Mouse (Mus musculus) liver, embryonic 13.5 days (tissue): Measurements from ENCODE around the gene Psmf1. TPM values are rescaled to one million over a fixed set of nuclear protein-coding genes. Genes with fewer than 3 reads are reported as not detected.

Source experiments
- ATAC-seq: fragments of 200-750 bp; cut with Nextera tagmentation; 2 replicates; pipeline ENCODE4 v1.8.0; 2017; ENCODE audit warnings: low read depth, mild to moderate bottlenecking, moderate number of reproducible peaks, moderate library complexity
- DNase-seq: peaks from one replicate; pipeline ENCODE4 v3.0.0; 2022
- H3K27ac ChIP-seq: fragments of 300-500 bp; sonication (generic); 2 replicates; pipeline ENCODE4 v1.5.1; 2015; ENCODE audit warnings: moderate library complexity, mild to moderate bottlenecking, inconsistent platforms
- H3K27me3 ChIP-seq: fragments of 300-500 bp; sonication (generic); 2 replicates; pipeline ENCODE4 v1.6.1; 2015; ENCODE audit warnings: mild to moderate bottlenecking, inconsistent platforms
- H3K36me3 ChIP-seq: fragments of 300-500 bp; sonication (generic); 2 replicates; pipeline ENCODE4 v1.6.1; 2015; ENCODE audit warnings: mild to moderate bottlenecking, inconsistent platforms
- H3K4me1 ChIP-seq: fragments of 300-500 bp; sonication (generic); replicated peaks from 2 replicates; pipeline ENCODE4 v1.6.1; 2015; ENCODE audit warnings: inconsistent platforms
- H3K4me2 ChIP-seq: fragments of 300-500 bp; sonication (generic); 2 replicates; pipeline ENCODE4 v1.6.1; 2015; ENCODE audit warnings: inconsistent platforms, mild to moderate bottlenecking, moderate library complexity
- H3K4me3 ChIP-seq: fragments of 300-500 bp; sonication (generic); replicated peaks from 2 replicates; pipeline ENCODE4 v1.5.1; 2015; ENCODE audit warnings: mild to moderate bottlenecking, inconsistent platforms
- H3K9ac ChIP-seq: fragments of 300-500 bp; sonication (generic); 2 replicates; pipeline ENCODE4 v1.6.1; 2015; ENCODE audit warnings: mild to moderate bottlenecking, inconsistent platforms
- H3K9me3 ChIP-seq: fragments of 300-500 bp; sonication (generic); replicated peaks from 2 replicates; pipeline ENCODE4 v1.6.1; 2016; ENCODE audit warnings: inconsistent platforms
- WGBS: fragments of 180-500 bp; shearing (Covaris S2); methylation state at CpG from one replicate; pipeline ENCODE4 v1.1.7; 2015; ENCODE audit not compliant: insufficient replicate concordance; 5-methylcytosine and 5-hydroxymethylcytosine counted together
- polyA plus RNA-seq: library from polyadenylated mRNA; unstranded; fragments of >200 nt; fragmentation: Nextera tagmentation; extraction: Ambion mirVana; gene quantifications from 2 replicates; pipeline ENCODE4 v1.2.1, GENCODE M21; 2015

The Psmf1 gene
- polyA plus RNA-seq, 1 experiment from 2014 or later: 49.1 TPM

DNA sequence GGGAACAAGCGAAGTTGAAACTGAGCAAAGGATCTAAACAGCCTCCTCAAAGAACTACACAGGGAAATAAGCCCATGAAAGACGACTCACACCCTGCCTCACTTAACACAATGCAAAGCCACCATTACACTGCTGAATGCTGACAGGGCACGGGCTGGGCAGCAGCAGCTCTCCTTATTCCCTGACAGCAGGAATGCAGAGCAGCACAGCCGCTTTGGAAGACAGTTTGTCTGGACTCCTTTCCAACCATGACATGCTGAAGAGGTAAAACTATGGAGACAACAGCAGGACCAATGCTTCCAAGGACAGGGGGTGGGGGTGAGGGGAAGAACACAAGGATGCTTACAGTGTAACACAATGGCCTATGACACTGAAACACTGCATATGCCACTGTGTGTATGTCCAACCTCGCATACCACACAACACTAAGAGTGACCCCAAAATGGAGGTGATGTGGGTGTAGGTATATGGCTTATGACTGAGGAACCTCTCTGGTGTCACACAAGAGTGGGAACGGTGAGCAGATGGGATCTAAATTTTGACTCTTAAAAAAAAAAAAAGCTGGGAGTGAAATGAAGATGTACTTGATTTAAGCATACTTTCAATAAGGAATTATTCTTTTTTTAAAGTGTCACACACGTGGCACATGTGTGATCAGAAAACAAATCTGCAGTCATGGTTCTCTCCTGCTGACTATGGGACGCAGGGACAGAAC, 10.7 kb downstream of the Psmf1 start:
- ATAC-seq: no peak
- WGBS: 79% methylated on average over 8 of the region's 8 CpGs
- peaks cover 72% of the 10 kb centered on the region for H3K36me3 ChIP-seq
- H3K27me3 ChIP-seq: no peaks in the 10 kb centered on the region
- no peak overlapping the region for H3K27ac ChIP-seq
- no peak overlapping the region for H3K4me2 ChIP-seq
- no peaks in the 10 kb centered on the region for H3K9me3 ChIP-seq
- no peak for DNase-seq
- peaks cover 31% of the 10 kb centered on the region for H3K4me1 ChIP-seq
- H3K9ac ChIP-seq: no peak overlapping the region
- H3K4me3 ChIP-seq: no peak overlapping the region

DNA sequence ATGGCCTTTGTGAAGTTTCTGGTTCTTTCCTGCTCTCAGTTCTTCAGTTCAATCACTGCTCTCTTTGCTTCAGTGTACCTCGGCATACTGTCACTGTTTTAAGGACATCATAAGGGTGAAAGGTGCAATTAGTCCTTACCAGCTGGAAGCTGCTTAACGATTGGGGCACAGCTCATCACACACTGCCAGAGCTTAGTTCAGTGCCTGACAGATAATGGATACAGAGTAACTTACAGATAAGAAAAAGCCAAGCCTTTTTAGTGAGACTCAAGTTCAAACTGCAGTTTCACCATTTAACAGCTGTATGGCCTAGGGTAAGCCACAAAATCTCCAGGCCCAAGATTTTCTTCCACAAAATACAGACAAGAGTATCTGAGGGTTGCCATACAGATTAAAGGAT, 19.9 kb downstream of the Psmf1 start:
- no peak overlapping the region for H3K9ac ChIP-seq
- peak; percentile 71 for ATAC-seq
- H3K9me3 ChIP-seq: no peaks in the 10 kb centered on the region
- WGBS: 56% methylated on average over 2 of the region's 2 CpGs
- no peak overlapping the region for H3K4me3 ChIP-seq
- H3K36me3 ChIP-seq: peaks cover 91% of the 10 kb centered on the region
- DNase-seq: no peak
- no peaks in the 10 kb centered on the region for H3K27me3 ChIP-seq
- H3K4me2 ChIP-seq: no peak overlapping the region
- H3K4me1 ChIP-seq: peaks cover 16% of the 10 kb centered on the region
- no peak overlapping the region for H3K27ac ChIP-seq

DNA sequence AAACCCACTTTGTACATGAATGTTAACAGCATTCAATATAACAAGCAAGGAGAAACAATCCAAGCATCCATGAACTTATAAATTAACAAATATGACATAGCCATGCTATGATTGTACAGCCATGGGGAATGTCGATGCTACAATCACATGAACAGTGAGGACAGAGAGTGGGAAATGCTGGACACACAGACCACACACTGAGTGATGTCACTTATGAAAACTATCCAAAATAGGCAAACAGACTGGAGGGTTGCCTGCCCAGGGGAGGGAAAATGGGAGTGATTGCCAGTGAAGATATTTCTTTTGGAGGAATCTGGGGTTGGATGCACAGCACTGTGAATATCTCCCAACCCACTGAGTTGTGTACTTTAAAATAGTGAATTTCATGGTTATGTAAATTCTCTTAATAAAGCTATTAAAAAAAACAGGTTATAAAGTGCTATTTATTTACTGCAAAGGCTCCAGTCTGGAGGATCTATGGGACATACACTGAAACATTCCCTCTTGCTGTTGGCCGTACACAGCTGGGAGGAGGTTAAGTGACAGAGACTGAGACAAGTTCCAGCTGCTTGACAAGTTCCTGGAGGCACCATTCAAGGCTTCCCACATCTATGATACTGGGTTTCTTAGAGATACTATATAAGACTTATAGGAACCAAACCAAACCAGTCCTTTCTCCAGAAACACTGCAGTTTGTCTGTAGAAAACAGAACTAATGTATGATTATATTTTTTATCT, 27.5 kb downstream of the Psmf1 start:
- Histone ChIP-seq H3K4me3 (no peak overlapping the region), H3K27me3 (no peaks in the 10 kb centered on the region), H3K4me2 (no peak overlapping the region), H3K4me1 (no peaks in the 10 kb centered on the region), H3K27ac (no peak overlapping the region), H3K36me3 (peaks cover 65% of the 10 kb centered on the region), H3K9me3 (no peaks in the 10 kb centered on the region), H3K9ac (no peak overlapping the region)
- no peak for DNase-seq
- WGBS: 78% methylated on average over 2 of the region's 2 CpGs
- no peak for ATAC-seq

DNA sequence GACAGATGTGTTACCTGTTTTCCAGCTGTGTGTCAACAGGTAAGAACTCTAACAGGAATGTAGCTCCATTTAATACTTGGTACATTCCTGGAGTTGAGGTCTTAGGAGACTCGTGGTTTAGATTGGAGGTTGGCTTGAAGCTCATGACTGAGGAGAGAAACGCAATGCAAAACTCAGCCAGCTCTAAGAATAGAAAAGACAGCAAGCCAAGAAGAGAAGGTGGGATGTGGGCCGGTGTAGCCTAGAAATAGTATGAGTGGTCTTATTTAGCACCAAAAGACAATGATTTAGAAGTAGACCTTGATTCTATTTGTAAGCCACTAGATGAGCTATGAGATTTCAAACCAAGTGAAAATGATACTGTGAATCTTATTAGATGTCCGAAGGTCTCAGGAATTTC, 28.5 kb downstream of the Psmf1 start:
- Histone ChIP-seq H3K4me3 (no peak overlapping the region), H3K27me3 (no peaks in the 10 kb centered on the region), H3K9me3 (no peaks in the 10 kb centered on the region), H3K36me3 (peaks cover 56% of the 10 kb centered on the region), H3K4me2 (no peak overlapping the region), H3K27ac (no peak overlapping the region), H3K9ac (no peak overlapping the region), H3K4me1 (no peaks in the 10 kb centered on the region)
- ATAC-seq (no peak), DNase-seq (no peak)
- 87% methylated on average over 4 of the region's 4 CpGs for WGBS

DNA sequence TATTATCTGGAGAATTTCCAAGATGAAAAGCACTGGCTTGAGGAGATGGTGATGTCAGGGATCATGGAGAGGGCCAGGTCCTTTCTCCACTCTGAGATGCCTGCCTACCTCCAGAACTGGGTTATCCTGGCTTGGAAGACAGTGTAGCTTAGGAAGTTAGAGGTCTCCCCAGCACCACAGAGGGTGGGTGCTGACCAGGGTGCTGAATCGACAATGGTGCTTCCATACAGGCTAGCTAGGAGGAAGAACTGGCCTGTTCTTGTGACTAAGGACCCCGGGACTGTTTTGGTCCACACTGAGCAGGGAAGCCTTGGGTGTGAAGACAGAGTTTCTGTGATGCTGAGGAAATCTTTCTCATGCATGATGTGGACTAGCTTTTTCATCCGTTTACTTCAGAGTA, 31.3 kb downstream of the Psmf1 start:
- 27% methylated on average over 3 of the region's 3 CpGs for WGBS
- Histone ChIP-seq H3K27me3 (no peaks in the 10 kb centered on the region), H3K27ac (no peak overlapping the region), H3K9me3 (no peaks in the 10 kb centered on the region), H3K4me3 (no peak overlapping the region), H3K9ac (no peak overlapping the region), H3K4me2 (no peak overlapping the region), H3K4me1 (no peaks in the 10 kb centered on the region), H3K36me3 (peaks cover 27% of the 10 kb centered on the region)
- ATAC-seq (no peak), DNase-seq (peak; percentile 30)

DNA sequence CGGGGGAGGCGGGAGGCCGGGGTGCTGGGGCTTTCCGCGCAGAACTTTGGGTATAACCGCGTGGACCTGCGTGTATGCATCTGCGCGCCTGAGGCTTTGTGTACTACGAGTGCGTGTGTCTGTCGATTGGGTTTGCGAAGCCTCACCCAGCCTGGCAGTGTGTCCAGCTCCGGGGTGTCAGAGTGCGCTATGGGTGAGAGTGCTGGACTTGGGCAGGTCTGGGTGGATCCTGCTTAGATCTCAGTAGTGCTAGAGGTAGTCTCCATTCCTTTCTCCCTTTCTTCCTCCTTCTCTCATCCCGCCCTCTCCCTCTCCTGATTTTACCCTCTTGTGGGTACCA, 41.2 kb downstream of the Psmf1 start:
- peak overlapping the region; percentile 33; the same call in 1 of the 2 replicates for H3K9ac ChIP-seq
- H3K4me1 ChIP-seq: peaks cover 9% of the 10 kb centered on the region; the same call in 1 of the 2 replicates
- H3K36me3 ChIP-seq: no peaks in the 10 kb centered on the region
- 4% methylated on average over 17 of the region's 17 CpGs for WGBS
- no peak overlapping the region for H3K27ac ChIP-seq
- no peak for DNase-seq
- H3K4me3 ChIP-seq: peak overlapping the region; percentile 48
- H3K9me3 ChIP-seq: no peaks in the 10 kb centered on the region
- 0 out of 2 replicates have a peak, but pooled peaks have one; percentile 9 for ATAC-seq
- H3K27me3 ChIP-seq: peaks cover 69% of the 10 kb centered on the region
- peak overlapping the region; percentile 69 for H3K4me2 ChIP-seq

DNA sequence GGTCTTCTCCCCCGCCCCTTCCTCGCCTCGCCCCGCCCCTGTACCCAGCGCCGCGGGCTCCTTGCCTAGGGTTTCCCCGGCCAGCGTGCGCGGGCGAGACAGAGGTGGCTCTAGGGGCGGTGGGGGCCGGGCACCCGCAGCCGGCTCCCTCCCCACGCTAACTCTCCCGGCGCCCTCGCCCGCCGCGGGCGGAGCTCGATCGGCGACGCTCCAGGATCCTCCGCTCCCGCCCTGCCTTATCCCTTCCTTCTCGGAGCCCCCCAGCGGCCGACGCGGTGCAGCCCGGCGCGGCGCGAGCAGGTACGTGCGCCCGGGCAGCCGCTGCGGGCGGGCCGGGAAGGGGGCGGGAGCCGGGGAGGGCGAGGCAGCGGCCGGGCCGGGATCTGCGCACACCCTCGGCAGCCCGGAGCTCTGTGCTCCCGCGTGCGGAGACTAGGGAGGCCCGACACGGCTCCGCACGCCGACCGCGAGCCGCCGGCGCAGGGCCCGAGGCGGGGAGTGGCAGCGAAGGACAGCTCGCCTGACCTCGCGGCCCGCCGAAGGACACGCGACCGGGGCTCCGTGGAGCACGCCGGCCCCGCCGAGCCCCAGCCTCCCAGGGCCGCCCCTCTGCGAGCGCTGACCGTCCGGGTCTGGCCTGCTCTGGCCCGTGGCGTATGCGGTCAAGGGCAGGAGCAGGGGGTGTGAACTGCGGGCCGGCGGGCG, 41.7 kb downstream of the Psmf1 start:
- under 1% methylated on average over 79 of the region's 97 CpGs for WGBS
- H3K4me2 ChIP-seq: peak overlapping the region; percentile 69
- no peak overlapping the region for H3K27ac ChIP-seq
- peaks cover 69% of the 10 kb centered on the region for H3K27me3 ChIP-seq
- no peaks in the 10 kb centered on the region for H3K9me3 ChIP-seq
- H3K4me1 ChIP-seq: peaks cover 9% of the 10 kb centered on the region; the same call in 1 of the 2 replicates
- DNase-seq: no peak
- peak; percentile 40 for ATAC-seq
- H3K4me3 ChIP-seq: peak overlapping the region; percentile 48
- no peaks in the 10 kb centered on the region for H3K36me3 ChIP-seq
- peak overlapping the region; percentile 33; the same call in 1 of the 2 replicates for H3K9ac ChIP-seq

DNA sequence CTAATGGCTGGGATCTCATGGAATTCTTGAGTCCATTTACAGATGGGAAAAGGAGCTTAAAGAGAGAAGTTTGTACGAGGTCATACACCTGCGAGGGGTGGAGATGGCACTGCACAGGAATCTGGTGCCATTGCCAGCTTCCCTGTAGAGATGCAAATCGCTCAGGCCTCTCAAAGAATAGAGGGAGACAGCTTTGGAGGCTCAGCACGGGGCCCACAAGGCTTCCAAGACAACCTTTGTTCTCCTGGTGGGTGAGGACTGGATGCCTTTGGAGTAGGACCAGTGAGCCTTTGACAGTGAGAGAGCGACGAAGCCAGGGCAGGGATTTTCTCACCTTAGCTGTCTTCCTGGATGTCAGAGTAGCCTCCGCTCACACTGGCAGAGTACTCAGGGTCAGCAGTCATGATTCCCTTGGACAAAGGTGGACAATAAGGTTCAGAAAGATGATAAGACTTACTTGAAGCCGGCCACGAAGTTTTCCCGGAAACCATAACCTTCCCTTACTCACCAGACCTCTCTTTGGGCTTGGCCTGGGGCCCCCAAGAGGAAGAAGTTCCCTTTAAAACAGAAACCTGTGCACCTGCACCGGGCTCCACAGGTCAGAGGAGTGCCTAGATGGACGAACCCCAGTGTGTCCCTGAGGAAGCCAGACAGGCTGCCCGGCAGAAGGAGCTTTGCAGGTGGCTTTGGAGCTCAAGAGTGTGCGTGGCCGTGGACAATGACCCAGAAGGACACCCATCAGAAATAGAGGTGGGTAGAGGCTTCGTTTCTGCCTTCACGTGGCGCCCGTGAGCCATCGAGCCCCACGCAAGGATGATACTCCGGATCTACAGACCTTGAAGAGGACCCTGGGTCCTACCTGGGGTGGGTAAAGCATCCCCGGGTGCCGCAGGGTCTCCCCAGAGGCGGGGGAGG, 42.5 kb downstream of the Psmf1 start, which contains the start of gene Tmem74b:
Gene Tmem74b, plus strand, starts transcription at position 778 of the 915 bp plus-strand sequence.
- no peak within 1 kb of the TSS for H3K27ac ChIP-seq
- ATAC-seq: peak; percentile 10; the same call in 1 of the 2 replicates
- whole genome bisulfite sequencing: 6% methylated on average over 25 of the region's 25 CpGs
- H3K4me3 ChIP-seq: peak within 1 kb of the TSS; percentile 48
- DNase-seq: no peak
- H3K4me1 ChIP-seq: peaks cover 9% of the 10 kb centered on the region; the same call in 1 of the 2 replicates
- peaks cover 66% of the 10 kb centered on the region for H3K27me3 ChIP-seq
- H3K9me3 ChIP-seq: no peaks in the 10 kb centered on the region
- H3K36me3 ChIP-seq: no peaks in the 10 kb centered on the region
- H3K9ac ChIP-seq: peak within 1 kb of the TSS; percentile 33; the same call in 1 of the 2 replicates
- peak within 1 kb of the TSS; percentile 69 for H3K4me2 ChIP-seq

DNA sequence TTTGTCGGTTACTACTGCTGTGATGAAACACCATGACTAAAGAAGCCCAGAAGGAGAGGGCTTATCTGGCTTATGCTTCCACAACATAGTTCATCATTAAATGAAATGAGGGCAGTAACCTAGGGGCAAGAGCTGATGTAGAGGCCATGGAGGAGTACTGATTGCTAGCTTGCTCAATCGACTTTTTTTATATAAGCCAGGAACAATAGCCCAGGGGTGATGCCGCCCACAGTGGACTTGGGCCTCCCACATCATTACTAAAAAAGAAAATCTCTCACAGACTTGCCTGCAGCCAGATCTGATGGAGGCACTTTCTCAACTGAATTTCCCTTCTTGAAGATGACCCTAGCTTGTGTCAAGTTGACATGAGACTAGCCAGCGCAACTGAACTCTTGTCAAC, 61.0 kb downstream of the Psmf1 start:
- DNase-seq (no peak), ATAC-seq (no peak)
- H3K4me1 ChIP-seq: no peaks in the 10 kb centered on the region
- H3K36me3 ChIP-seq: no peaks in the 10 kb centered on the region
- 72% methylated on average over 4 of the region's 4 CpGs for WGBS
- no peak overlapping the region for H3K4me2 ChIP-seq
- H3K9ac ChIP-seq: no peak overlapping the region
- no peak overlapping the region for H3K27ac ChIP-seq
- H3K4me3 ChIP-seq: no peak overlapping the region
- H3K9me3 ChIP-seq: no peaks in the 10 kb centered on the region
- H3K27me3 ChIP-seq: no peaks in the 10 kb centered on the region; the same call in 1 of the 2 replicates

DNA sequence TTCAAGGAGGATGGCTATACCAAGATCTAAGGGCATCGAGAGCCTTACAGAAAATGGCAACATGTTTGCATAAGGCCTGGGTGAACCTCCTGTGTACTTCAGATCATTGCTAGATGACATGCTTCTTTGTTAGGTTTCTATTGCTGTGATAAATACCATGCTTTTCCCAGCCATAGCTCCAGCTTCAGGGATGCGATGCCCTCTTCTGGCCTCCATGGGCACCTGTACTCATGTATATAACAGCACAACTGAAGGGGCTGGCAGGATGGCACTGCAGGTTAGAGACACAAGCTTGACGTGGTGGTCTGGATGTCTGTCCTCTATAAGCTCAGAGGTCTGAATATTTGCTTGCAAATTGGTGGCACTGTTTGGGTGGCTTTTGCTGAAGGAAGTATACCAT, 61.6 kb downstream of the Psmf1 start:
- H3K36me3 ChIP-seq: no peaks in the 10 kb centered on the region
- no peaks in the 10 kb centered on the region for H3K4me1 ChIP-seq
- no peak overlapping the region for H3K9ac ChIP-seq
- no peak overlapping the region for H3K27ac ChIP-seq
- ATAC-seq: no peak
- 57% methylated on average over 3 of the region's 3 CpGs for WGBS
- H3K4me2 ChIP-seq: no peak overlapping the region
- H3K4me3 ChIP-seq: no peak overlapping the region
- H3K27me3 ChIP-seq: no peaks in the 10 kb centered on the region; the same call in 1 of the 2 replicates
- no peak for DNase-seq
- H3K9me3 ChIP-seq: no peaks in the 10 kb centered on the region
